Mouse (Mus musculus) liver, postnatal 0 days (tissue): ENCODE data around the gene Zfp991. TPM values are rescaled to one million over a fixed set of nuclear protein-coding genes. Genes with fewer than 3 reads are reported as not detected.
"Not testable (repeated sequence)": the region's sequence is repeated elsewhere in the genome, so short reads cannot be mapped to it uniquely, and the experiment has no call there.

Source experiments
- ATAC-seq: fragments of 200-750 bp; cut with Nextera tagmentation; 2 replicates; pipeline ENCODE4 v1.8.0; 2017; ENCODE audit warnings: mild to moderate bottlenecking, moderate library complexity
- DNase-seq: peaks from one replicate; pipeline ENCODE4 v3.0.0-alpha.2; 2016
- H3K27ac ChIP-seq: fragments of 300-500 bp; sonication (generic); 2 replicates; pipeline ENCODE4 v1.5.1; 2014; ENCODE audit warnings: antibody characterized with exemption, moderate library complexity, mild to moderate bottlenecking, low read depth
- H3K27me3 ChIP-seq: fragments of 300-500 bp; sonication (generic); 2 replicates; pipeline ENCODE4 v1.6.1; 2014; ENCODE audit warnings: low read length, control low read depth, mixed read lengths; ENCODE audit not compliant: insufficient read depth
- H3K36me3 ChIP-seq: fragments of 300-500 bp; sonication (generic); replicated peaks from 2 replicates; pipeline ENCODE4 v1.6.1; 2014; ENCODE audit warnings: mild to moderate bottlenecking, control low read depth, low read length, moderate library complexity, mixed read lengths; ENCODE audit not compliant: insufficient read depth
- H3K4me1 ChIP-seq: fragments of 300-500 bp; sonication (generic); 2 replicates; pipeline ENCODE4 v1.6.1; 2014; ENCODE audit warnings: antibody characterized with exemption, mild to moderate bottlenecking, control low read depth; ENCODE audit not compliant: insufficient read depth
- H3K4me2 ChIP-seq: fragments of 300-500 bp; sonication (generic); 2 replicates; pipeline ENCODE4 v1.6.1; 2014; ENCODE audit warnings: low read depth, mild to moderate bottlenecking, low read length, moderate library complexity, mixed read lengths
- H3K4me3 ChIP-seq: fragments of 300-500 bp; sonication (generic); 2 replicates; pipeline ENCODE4 v1.5.1; 2014; ENCODE audit warnings: low read depth, low read length
- H3K9ac ChIP-seq: fragments of 300-500 bp; sonication (generic); replicated peaks from 2 replicates; pipeline ENCODE4 v1.6.1; 2014; ENCODE audit warnings: mild to moderate bottlenecking, moderate library complexity
- H3K9me3 ChIP-seq: fragments of 300-500 bp; sonication (generic); 2 replicates; pipeline ENCODE4 v1.6.1; 2016; ENCODE audit warnings: mild to moderate bottlenecking, control low read depth, low read length, mixed read lengths
- WGBS: fragments of 180-500 bp; shearing (Covaris S2); extraction: QIAGEN DNeasy Blood & Tissue Kit; methylation state at CpG from one replicate; pipeline ENCODE4 v1.1.7; 2014; ENCODE audit not compliant: insufficient replicate concordance; 5-methylcytosine and 5-hydroxymethylcytosine counted together
- polyA plus RNA-seq: library from polyadenylated mRNA; unstranded; fragments of >200 nt; fragmentation: Nextera tagmentation; extraction: Ambion mirVana; gene quantifications from 2 replicates; pipeline ENCODE4 v1.2.1, GENCODE M21; 2015

Gene Zfp991
- polyA plus RNA-seq, 1 experiment from 2014 or later, result 2.2 TPM

GRCm38 (mm10) chr4:147230026-147230425 is 98.2 kb downstream of the Zfp991 start:
- not testable (repeated sequence) for ATAC-seq, H3K27me3 ChIP-seq, H3K4me3 ChIP-seq, H3K4me1 ChIP-seq, H3K27ac ChIP-seq, H3K9ac ChIP-seq, H3K36me3 ChIP-seq, H3K4me2 ChIP-seq, DNase-seq
- WGBS, result 55% methylated on average over 1 of the region's 3 CpGs
- H3K9me3 ChIP-seq, result peaks cover 11% of the 10 kb centered on the region

Other genes with a start within 250 kb of the Zfp991 start
- not detected in 2 replicates for gene Gm21411, start 222.4 kb upstream of the Zfp991 start, polyA plus RNA-seq
- not detected in 2 replicates for gene Zfp989, start 160.1 kb upstream of the Zfp991 start, polyA plus RNA-seq
- 0.04 TPM in 1 of 2 replicates, not detected in the other for gene Rex2, start 110.2 kb upstream of the Zfp991 start, polyA plus RNA-seq
- 0.08 TPM in 1 of 2 replicates, not detected in the other for gene Zfp988, start 173.6 kb downstream of the Zfp991 start, polyA plus RNA-seq
- gene Zfp978, start 229.3 kb downstream of the Zfp991 start, polyA plus RNA-seq, result not detected in 2 replicates